Mouse (Mus musculus) gastrocnemius, adult 2 months (tissue): ENCODE results near the gene Ccdc92b. TPM values are rescaled to one million over a fixed set of nuclear protein-coding genes. Genes with fewer than 3 reads are reported as not detected.
"Not testable (repeated sequence)": the region's sequence is repeated elsewhere in the genome, so short reads cannot be mapped to it uniquely, and the experiment has no call there.

Source experiments
- DNase-seq: peaks from one replicate; pipeline ENCODE4 v3.0.0; 2022
- H3K27ac ChIP-seq: fragments of 200-600 bp; 2 replicates; pipeline ENCODE4 v1.8.1; 2022; ENCODE audit warnings: mild to moderate bottlenecking
- H3K4me3 ChIP-seq: fragments of 200-600 bp; 2 replicates; pipeline ENCODE4 v1.8.1; 2022; ENCODE audit warnings: mild to moderate bottlenecking, moderate library complexity
- CTCF ChIP-seq: fragments of 200-600 bp; IDR thresholded peaks from 2 replicates; pipeline ENCODE4 v1.8.1; 2022; ENCODE audit warnings: antibody characterized with exemption, mild to moderate bottlenecking, moderate library complexity
- intact Hi-C: fragments of 180-260 bp; cut with DNase I; formaldehyde crosslinking; loops from one replicate; pipeline ENCODE4 v1.15.1; 2025
- long read RNA-seq, 2 experiments: library from polyadenylated mRNA; stranded (forward); transcript quantifications; one replicate each; pipeline ENCODE4 v2.0.0; 2021
- total RNA-seq, 2 experiments: library from RNA; stranded (reverse); gene quantifications; 2 replicates each; pipeline ENCODE4 v1.2.3; 2021

Gene Ccdc92b
- total RNA-seq: under 1 TPM; 0.10 to 0.17 TPM
- long read RNA-seq, experiment 1, partial matches to known transcripts: 1 of 1 reads
- long read RNA-seq, experiment 1, other reads (novel, unspliced or antisense): 0 of 1 reads
- long read RNA-seq, experiment 2: 0 reads

- intact Hi-C loops: no loop called here
- peak; percentile 82 for DNase-seq
- Histone ChIP-seq H3K27ac (no peak within 1 kb of the TSS), H3K4me3 (no peak within 1 kb of the TSS)
- TF ChIP-seq CTCF: no peak
Measured at GRCm38 (mm10) chr11:74619201-74619955, at the start of gene Ccdc92b. Ccdc92b (plus strand) TSS chr11:74619605.

DNA sequence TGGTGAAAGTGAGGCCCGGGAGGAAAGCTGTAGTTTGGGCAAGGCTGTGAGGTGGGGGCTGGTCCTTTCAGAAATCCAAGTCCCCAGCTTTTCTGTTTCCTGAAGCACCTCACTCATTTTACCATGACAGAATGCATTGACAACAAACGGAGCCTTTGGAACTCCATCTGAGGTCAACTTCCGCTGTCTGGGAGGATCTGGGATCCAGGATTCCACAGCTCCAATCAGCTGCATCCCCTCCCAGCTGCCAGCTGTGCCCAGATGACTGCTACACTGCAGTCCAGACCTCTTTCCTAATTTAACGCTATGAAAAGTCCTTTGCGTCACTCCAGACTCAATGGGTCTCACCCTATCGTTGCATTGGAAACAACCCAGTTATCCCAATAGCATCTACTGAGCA lies 49.7 kb upstream of the Ccdc92b start:
- H3K4me3 ChIP-seq: no peak overlapping the region
- DNase-seq: no peak
- no peak for TF ChIP-seq CTCF
- intact Hi-C loops: no loop called here
- no peak overlapping the region for H3K27ac ChIP-seq

- DNase-seq: peak; percentile 50
- TF ChIP-seq CTCF: no peak
- H3K27ac ChIP-seq: no peak overlapping the region
Measured at GRCm38 (mm10) chr11:74572459-74573061, 46.8 kb upstream of the Ccdc92b start.

DNA sequence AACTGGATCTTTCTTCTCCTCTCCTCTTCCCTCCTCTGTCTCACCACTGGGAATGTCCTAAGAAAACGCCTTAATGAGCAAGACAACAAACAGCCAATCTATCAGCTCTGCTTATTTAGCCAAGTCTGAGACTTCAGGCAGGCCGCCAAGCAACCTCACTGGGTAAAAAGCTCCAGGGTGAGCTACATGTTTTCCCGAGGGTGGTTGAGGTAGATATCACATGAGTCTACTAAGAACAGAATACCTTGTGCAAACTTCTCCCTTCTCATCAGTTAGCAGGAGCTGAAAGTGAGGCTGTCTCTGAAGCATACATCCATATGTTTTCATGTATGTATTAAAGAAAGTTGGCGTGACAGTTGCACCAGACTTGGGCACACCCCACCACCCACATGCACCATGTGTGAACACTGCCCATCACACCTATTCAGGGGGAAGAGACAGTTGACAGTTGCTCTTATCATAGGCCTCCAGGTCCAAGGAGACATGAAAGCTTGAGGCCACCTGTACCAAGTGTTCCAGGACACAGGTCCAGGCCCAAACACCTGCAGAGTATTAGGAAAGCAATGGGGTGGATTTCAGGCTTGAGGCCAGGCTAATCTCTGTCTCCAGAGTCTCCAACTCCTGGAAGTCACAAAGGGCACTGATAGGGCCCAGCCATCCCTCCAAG lies 44.5 kb upstream of the Ccdc92b start:
- Histone ChIP-seq H3K4me3 (no peak overlapping the region), H3K27ac (no peak overlapping the region)
- intact Hi-C loops: no loop called here
- TF ChIP-seq CTCF: no peak
- DNase-seq: no peak

More at GRCm38 (mm10) chr11:74572459-74573061, 46.8 kb upstream of the Ccdc92b start:
- intact Hi-C loops: no loop called here
- H3K4me3 ChIP-seq: 0 out of 2 replicates have a peak overlapping the region, but pooled peaks have one; percentile 11

GRCm38 (mm10) chr11:74575940-74576339 lies 43.5 kb upstream of the Ccdc92b start:
- no peak overlapping the region for H3K4me3 ChIP-seq
- no peak for TF ChIP-seq CTCF
- intact Hi-C loops: no loop called here
- no peak overlapping the region for H3K27ac ChIP-seq
- DNase-seq: no peak

DNA sequence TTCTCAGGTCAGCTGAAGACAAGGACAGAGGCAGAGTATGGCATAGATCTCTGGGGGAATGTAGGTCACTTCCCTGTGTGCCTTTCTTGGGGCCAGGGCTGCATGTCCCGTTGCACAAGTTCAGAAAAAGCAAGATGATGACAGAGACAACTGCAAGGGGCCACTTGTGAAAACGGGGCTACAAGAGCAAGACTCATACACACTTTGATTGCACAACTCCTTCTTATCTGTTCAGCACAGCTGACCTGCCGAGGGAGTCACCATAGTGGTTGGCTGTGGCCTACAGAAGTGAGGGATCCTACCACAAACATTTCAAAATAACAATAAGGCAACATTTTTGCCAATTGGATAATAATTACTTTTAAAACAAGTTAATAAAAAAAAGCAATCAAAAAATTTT lies 42.3 kb upstream of the Ccdc92b start:
- TF ChIP-seq CTCF: no peak
- Histone ChIP-seq H3K4me3 (no peak overlapping the region), H3K27ac (no peak overlapping the region)
- no peak for DNase-seq
- intact Hi-C loops: no loop called here

DNA sequence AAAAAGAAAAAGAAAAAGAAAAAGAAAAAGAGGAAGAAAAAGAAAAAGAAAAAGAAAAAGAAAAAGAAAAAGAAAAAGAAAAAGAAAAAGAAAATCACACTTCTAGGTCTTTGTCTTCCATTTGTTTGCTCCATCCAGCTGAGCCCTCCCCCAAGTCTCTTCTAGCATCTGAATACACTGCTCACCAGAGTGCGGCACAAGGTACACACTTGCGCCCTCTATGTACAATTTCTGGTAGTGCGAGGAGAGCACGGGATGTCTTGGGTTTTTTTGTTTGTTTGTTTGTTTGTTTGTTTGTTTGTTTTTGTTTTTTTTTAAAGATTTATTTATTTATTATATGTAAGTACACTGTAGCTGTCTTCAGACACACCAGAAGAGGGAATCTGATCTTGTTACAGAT lies 38.1 kb upstream of the Ccdc92b start:
- TF ChIP-seq CTCF: peak; percentile 22; the same call in 1 of the 2 replicates
- H3K4me3 ChIP-seq, H3K27ac ChIP-seq, intact Hi-C loops, DNase-seq: not testable (repeated sequence)

GRCm38 (mm10) chr11:74582464-74582863 lies 36.9 kb upstream of the Ccdc92b start:
- intact Hi-C loops: no loop called here
- Histone ChIP-seq H3K27ac (no peak overlapping the region), H3K4me3 (no peak overlapping the region)
- no peak for DNase-seq
- no peak for TF ChIP-seq CTCF

GRCm38 (mm10) chr11:74583824-74584349 lies 35.5 kb upstream of the Ccdc92b start:
- intact Hi-C loops: no loop called here
- no peak for TF ChIP-seq CTCF
- Histone ChIP-seq H3K27ac (no peak overlapping the region), H3K4me3 (no peak overlapping the region)
- no peak for DNase-seq

DNA sequence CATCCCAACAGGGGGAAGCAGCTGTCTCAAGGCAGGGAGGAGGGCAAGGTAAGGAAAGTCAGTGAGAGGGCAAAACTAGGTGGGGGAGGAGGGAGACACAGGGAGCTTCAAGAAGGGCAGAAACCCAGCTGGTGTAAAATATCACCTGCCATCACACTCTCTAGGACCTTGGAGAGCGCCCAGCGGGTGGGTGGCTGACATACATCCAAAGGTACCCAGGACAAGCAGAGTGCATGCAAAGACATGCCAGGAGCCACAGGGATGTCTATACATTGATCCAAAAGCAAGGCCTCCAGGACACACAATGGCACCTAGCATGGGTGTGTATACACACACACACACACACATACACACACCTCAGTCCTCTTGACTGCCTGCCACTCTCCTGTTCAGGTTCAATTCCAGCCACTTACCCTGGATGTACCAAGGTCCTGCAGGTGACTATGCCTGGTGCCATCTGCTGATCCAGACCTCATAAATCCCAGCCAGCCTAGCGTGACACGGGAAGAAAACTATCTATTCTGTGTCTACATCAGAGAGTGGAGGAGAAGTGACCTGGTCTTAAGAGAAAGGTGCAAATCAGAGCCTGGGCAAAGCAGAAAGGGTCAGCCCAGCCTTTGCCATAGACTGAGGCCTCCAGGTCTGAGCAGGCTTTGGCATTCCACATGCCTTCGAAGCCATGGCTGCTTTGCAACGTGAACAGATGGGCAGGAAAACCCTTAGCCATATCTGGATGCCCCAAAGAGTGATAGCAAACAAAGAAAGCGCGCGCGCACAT lies 34.3 kb upstream of the Ccdc92b start:
- no peak overlapping the region for H3K4me3 ChIP-seq
- DNase-seq: no peak
- no peak overlapping the region for H3K27ac ChIP-seq
- intact Hi-C loops: no loop called here
- no peak for TF ChIP-seq CTCF

DNA sequence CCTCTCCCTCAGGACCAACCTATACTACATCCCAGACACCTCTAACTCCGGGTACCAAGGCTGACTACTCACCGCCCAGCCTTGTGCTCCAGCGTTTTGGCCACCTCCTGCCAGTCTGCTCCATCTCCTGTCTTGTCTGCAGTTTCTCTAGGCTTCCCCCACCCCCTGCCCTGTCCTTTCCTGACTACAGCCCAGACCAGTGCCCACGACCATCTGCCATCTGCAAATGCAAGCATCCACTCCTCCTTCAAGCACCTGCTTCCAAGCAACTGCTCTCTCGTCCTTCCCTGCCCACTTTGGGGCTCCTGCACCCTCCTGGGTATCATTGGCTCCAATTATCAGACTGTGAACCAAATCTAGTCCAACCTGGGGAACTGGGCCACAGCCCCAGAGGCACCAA lies 33.0 kb upstream of the Ccdc92b start:
- Histone ChIP-seq H3K4me3 (no peak overlapping the region), H3K27ac (no peak overlapping the region)
- DNase-seq: no peak
- no peak for TF ChIP-seq CTCF
- intact Hi-C loops: no loop called here
